Mouse (Mus musculus): ENCODE results near the gene Ebf1. TPM values are rescaled to one million over a fixed set of nuclear protein-coding genes. Genes with fewer than 3 reads are reported as not detected.
A peak's percentile ranks its signal among the peaks of the same experiment; 100 is the strongest.

The Ebf1 gene
- total RNA-seq, 2 experiments from 2014 or later = 16.8 to 30.3 TPM

DNA sequence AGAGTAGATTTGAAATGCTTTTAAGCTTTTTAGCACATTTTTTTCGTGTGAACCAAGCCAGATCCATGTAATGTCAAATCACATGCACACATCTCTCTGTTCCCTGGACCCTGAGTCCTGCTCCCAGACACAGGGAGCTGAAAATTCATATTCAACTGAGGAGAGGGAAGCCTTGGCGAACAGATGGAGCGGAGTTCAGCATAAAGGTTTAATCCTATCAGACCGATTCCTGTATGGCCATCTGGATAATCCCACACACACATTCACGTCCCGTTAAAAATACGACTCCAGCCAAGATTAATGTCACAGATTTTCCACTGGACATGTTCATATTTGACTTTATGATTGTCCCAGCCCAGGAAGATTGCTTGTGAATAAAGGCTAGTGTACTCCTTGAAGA lies 282.8 kb downstream of the Ebf1 start:
- DNase-seq = no peak

- DNase-seq = no peak
These were observed 283.4 kb downstream of the Ebf1 start for GRCm38 (mm10) chr11:44900496-44900895.

- DNase-seq = no peak
These were observed 284.6 kb downstream of the Ebf1 start for GRCm38 (mm10) chr11:44901715-44902114.

GRCm38 (mm10) chr11:44902165-44902564 lies 285.0 kb downstream of the Ebf1 start:
- DNase-seq = peak; percentile 3 to 29

GRCm38 (mm10) chr11:44904121-44904520 lies 287.0 kb downstream of the Ebf1 start:
- DNase-seq = no peak

GRCm38 (mm10) chr11:44906456-44906855 lies 289.3 kb downstream of the Ebf1 start:
- DNase-seq = no peak

- no peak for DNase-seq
These were observed 294.6 kb downstream of the Ebf1 start for GRCm38 (mm10) chr11:44911765-44912164.

DNA sequence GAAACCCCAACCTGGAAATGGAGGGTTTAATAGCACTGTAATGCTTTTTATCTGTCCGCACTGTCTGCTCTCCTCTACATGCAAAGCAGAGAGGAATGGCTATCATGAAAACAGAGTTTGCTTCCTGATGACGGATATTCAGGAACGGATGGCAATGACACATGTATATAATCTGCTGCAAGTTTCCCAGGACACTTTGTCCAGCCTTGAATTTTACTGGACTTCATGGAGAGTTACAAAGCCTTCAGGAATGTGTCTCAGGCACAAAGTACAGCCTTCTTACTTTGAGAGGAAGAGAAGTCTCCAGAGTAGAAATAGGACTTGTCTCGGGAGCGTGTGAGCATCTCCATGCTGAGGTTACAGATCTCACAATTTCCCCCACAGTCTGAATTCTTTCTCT lies 296.7 kb downstream of the Ebf1 start:
- DNase-seq = no peak

- DNase-seq = no peak
These were observed 299.9 kb downstream of the Ebf1 start for GRCm38 (mm10) chr11:44917059-44917458.

DNA sequence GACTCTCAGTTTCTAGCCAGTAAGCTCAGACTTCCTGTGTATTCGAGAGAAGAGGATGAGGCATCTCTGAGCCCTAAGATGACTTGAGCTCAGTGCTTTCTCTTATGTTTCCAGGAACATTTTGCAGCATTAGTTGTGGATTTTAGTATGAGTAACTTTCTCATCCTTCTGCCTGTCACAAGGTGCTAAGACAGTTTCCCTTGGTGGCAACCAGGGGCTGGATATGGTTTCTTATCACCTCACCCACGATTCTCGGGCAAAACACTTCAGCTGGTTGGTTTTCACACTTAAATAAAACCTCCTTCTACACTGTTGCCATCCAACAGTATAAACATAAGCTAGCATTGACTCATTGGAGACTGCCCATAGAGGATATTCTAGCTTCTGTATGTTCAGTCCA lies 306.0 kb downstream of the Ebf1 start:
- DNase-seq = no peak

GRCm38 (mm10) chr11:44923868-44924508 lies 306.9 kb downstream of the Ebf1 start:
- no peak for DNase-seq

DNA sequence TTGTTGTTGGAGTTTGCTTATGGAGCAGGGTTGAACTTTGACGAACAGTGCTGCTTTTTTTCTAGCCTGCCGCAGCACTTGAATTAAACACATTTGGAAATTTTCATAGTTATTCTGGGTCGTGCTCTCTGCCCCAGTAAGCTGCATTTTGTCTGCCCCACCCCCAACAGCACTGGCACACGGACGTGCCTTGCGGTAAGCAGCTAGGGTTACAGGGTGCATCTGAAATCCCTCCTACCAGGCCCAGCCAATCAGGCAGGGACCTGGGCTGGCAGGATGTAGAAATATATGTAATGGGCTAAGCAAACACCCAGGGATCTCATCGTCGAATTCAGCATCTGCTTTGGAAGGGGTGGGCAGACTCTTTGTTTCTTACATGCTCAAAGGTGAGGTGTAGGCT lies 307.8 kb downstream of the Ebf1 start:
- peak; percentile 5 to 56 for DNase-seq

DNA sequence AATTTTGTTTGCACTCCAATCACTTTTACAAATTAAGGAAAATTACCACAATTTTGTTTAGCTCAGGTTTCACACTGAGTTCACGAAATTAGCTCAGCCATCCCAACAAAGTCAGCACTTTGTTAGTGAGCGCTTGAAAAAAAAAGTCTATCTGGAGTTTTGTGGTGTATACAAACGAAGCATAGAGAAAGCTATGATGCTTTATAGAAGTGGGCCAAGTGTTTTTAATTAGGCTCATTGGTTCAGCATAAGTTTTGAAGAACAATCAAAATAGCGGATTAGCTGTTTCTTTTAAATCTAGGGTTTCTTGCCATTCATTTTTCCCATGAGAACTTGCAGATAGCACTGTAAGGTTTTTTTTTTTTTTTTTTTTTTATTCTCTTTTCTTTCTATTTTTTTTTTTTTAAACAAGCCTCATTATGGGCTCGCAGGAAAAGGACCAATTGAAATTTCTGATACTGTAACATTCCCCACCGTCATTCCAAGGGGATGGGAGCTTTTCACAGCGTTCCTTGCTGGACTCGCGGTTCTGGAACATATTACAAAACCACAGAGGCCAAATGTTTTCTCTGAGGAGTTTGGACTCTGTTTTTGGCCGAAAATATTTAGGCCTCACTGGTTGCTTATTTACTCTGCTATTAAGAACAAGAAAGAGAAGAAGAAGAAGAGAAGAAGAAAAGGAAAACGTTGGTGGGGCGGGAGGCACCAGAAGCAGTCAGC lies 308.8 kb downstream of the Ebf1 start:
- DNase-seq = no peak

DNA sequence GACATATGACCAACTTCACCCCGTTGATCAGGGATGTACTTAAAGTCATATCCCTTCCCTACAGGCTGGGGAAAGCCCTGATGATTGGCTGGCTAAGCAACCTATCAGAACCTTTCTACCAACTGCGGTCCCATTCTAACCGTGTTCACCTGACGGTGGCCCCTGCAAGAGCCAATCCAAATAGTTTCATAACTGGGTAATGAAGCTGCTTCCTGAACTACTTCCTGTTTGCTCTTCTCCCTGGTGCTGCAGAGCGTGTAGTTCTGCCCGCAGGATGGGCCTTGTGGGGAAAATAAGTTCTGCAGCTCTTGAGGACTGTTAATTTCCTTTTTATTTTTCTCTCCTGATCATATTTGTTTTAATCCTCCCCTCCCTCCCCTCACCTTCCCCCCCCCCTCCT lies 311.3 kb downstream of the Ebf1 start:
- DNase-seq = no peak

DNA sequence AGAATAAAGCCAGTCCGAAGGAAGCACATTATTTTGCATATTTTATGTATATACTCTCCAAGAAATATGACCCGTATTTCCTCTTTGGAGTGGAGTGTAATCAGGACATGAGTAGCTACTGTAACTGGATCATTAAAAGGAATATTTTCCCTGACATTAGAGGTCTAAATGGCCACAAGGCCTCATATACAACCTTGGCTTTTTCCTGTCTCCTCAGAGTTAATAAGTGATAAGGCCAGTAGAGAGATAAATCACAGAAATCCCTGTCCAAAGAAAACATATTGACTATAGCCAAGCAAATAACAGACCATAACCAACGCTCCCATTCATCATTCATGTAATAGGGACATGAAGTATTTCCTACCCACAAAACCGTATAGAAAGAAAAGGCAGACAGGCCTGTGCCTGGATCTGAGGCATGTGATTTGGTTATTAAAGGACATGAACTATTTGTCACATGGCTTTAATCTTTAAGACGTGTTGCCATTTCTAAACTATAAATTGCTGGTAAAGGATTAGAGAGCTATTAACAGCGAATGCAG lies 315.9 kb downstream of the Ebf1 start:
- DNase-seq = no peak

GRCm38 (mm10) chr11:44943781-44944180 lies 326.7 kb downstream of the Ebf1 start:
- DNase-seq = no peak

DNA sequence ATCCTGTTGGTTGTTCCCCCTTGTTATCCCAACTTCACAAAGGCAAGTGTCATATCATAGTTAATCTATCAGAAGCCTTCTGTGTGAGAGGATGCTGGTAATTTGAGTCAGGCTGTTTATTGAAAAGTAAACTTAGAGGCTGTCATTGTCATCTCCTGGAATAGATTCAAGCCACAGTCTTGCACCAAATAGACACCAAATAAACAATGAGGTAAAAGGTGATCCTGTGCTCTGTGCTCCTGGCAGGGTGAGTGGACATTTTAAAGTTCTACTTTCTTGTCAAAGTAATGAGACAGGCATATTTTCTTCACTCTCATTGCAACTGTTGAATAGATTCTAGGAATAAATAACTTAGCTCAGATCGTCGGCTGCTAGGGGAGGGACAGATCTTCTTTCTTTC lies 327.3 kb downstream of the Ebf1 start:
- DNase-seq = no peak

DNA sequence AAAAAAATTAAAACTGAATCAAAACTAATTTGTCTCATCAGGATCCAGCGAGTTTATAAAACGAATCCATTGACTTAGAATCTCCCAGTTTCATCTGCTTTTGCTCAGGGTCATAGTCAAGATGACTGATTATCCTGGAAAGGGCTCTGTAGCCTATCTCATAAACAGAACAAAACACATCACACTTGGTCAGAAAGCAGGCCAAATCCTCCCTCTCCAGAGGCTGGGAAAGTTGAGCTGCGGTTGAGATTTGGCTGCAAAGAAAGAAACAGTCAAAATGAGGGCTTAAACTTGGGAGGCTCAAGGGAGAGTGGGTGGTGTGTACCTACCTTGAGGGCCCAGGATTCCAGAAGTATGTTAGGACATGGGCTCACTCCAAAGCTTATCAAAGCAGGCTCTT lies 329.5 kb downstream of the Ebf1 start:
- DNase-seq = peak in 1 of 2 experiments; percentile 28

GRCm38 (mm10) chr11:44948541-44948940 lies 331.4 kb downstream of the Ebf1 start:
- DNase-seq = no peak

DNA sequence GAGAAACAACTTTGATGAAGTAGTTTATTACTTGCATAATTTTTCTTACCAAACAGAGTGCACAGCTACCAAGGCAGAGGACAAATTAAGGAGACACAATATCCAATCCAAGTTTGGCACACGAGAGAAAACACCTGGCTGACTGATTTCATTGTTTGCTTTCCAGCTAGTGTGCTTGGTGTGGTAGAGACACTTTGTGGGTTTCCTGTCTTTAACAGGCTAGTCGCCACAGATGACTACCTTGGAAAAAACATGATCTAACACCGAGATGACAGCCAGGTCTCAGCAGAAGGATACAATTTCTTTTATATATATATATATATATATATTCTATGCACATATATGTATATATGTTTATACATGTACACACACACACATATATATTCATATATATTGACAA lies 332.0 kb downstream of the Ebf1 start:
- DNase-seq = no peak

DNA sequence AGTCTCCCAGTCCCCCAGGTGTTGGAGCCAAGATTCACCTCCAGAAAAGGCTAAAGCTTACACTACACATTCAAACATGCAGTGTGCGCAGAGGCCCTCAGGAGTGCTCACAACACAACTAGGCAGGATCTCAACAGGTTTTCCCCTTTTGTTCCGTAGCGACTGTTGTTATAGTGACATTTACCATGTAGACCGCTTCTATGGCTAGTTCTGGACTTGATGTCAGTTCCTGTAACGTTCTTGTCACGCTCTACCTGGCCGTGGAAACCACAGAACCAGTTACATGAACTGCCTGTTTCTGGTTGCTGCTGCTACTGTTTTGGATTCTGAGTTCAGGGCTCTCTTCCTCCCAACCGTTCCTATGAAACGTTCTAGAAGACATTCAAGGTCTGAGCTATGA lies 333.2 kb downstream of the Ebf1 start:
- DNase-seq = no peak

GRCm38 (mm10) chr11:44951506-44951905 lies 334.4 kb downstream of the Ebf1 start:
- no peak for DNase-seq

DNA sequence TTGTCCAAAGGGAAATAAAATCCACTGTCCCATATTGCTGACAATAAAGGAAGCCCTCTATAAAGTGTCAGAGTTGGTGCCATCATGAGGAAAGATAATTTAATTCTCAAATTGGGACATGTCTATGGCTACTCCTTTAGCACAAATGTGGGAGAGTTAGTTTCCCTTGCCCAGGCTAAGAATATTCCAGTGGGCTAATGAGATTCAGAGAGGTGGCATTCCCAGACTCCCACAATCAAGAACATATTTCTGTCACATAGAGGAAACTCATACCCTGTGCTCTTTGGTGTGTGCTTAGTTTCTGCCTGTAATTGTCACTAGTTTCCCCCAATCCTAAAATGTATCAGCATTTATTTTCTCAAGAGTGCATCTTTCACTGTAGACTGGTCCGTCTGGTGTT lies 336.2 kb downstream of the Ebf1 start:
- DNase-seq = no peak

- DNase-seq = no peak
These were observed 336.7 kb downstream of the Ebf1 start for GRCm38 (mm10) chr11:44953863-44954262.

Data from adrenal gland, postnatal 36 days (tissue).